Mouse (Mus musculus): ENCODE measurements around the gene Hmcn2. TPM values are rescaled to one million over a fixed set of nuclear protein-coding genes. Genes with fewer than 3 reads are reported as not detected.
A peak's percentile ranks its signal among the peaks of the same experiment; 100 is the strongest.

Hmcn2 gene
- total RNA-seq, 2 experiments from 2014 or later, result 6.1 to 7.3 TPM

GRCm38 (mm10) chr2:31304801-31305665 lies 9.2 kb upstream of the Hmcn2 start:
- peak; percentile 37 to 54 for DNase-seq

GRCm38 (mm10) chr2:31305684-31306083 lies 8.5 kb upstream of the Hmcn2 start:
- peak; percentile 42 to 63 for DNase-seq

GRCm38 (mm10) chr2:31308257-31308656 lies 6.0 kb upstream of the Hmcn2 start:
- DNase-seq, result no peak

GRCm38 (mm10) chr2:31309549-31309948 lies 4.7 kb upstream of the Hmcn2 start:
- DNase-seq, result no peak

GRCm38 (mm10) chr2:31318162-31318561 lies 3.9 kb downstream of the Hmcn2 start:
- no peak for DNase-seq

- no peak for DNase-seq
Measured at GRCm38 (mm10) chr2:31319200-31319599, 5.0 kb downstream of the Hmcn2 start.

GRCm38 (mm10) chr2:31327186-31327585 lies 13.0 kb downstream of the Hmcn2 start:
- no peak for DNase-seq

- peak; percentile 61 to 63 for DNase-seq
Measured at GRCm38 (mm10) chr2:31337706-31338330, 23.6 kb downstream of the Hmcn2 start.

- peak; percentile 84 to 88 for DNase-seq
Measured at GRCm38 (mm10) chr2:31339826-31340225, 25.6 kb downstream of the Hmcn2 start.

GRCm38 (mm10) chr2:31341726-31342535 lies 27.7 kb downstream of the Hmcn2 start:
- peak; percentile 61 to 69 for DNase-seq

- peak in 1 of 2 experiments; percentile 53 for DNase-seq
Measured at GRCm38 (mm10) chr2:31346096-31346495, 31.9 kb downstream of the Hmcn2 start.

GRCm38 (mm10) chr2:31348373-31348772 lies 34.2 kb downstream of the Hmcn2 start:
- DNase-seq, result peak; percentile 41 to 57

GRCm38 (mm10) chr2:31348850-31349249 lies 34.6 kb downstream of the Hmcn2 start:
- peak in 1 of 2 experiments; percentile 19 for DNase-seq

GRCm38 (mm10) chr2:31356771-31357170 lies 42.6 kb downstream of the Hmcn2 start:
- no peak for DNase-seq

GRCm38 (mm10) chr2:31359316-31359715 lies 45.1 kb downstream of the Hmcn2 start:
- no peak for DNase-seq

GRCm38 (mm10) chr2:31367186-31367585 lies 53.0 kb downstream of the Hmcn2 start:
- peak; percentile 34 to 72 for DNase-seq

- DNase-seq, result peak; percentile 58 to 79
Measured at GRCm38 (mm10) chr2:31371396-31371795, 57.2 kb downstream of the Hmcn2 start.

GRCm38 (mm10) chr2:31372186-31372585 lies 58.0 kb downstream of the Hmcn2 start:
- no peak for DNase-seq

GRCm38 (mm10) chr2:31374415-31374814 lies 60.2 kb downstream of the Hmcn2 start:
- DNase-seq, result peak; percentile 53 to 65

GRCm38 (mm10) chr2:31376057-31376456 lies 61.8 kb downstream of the Hmcn2 start:
- DNase-seq, result peak in 1 of 2 experiments; percentile 46

- DNase-seq, result peak in 1 of 2 experiments; percentile 34
Measured at GRCm38 (mm10) chr2:31377481-31377880, 63.3 kb downstream of the Hmcn2 start.

- peak; percentile 45 to 67 for DNase-seq
Measured at GRCm38 (mm10) chr2:31381292-31381846, 67.2 kb downstream of the Hmcn2 start.

Measured in heart, adult 18-20 months (tissue).